Mouse (Mus musculus) kidney, adult 2 months (tissue): ENCODE measurements around the gene Cenpi. TPM values are rescaled to one million over a fixed set of nuclear protein-coding genes. Genes with fewer than 3 reads are reported as not detected.
"Not testable (repeated sequence)": the region's sequence is repeated elsewhere in the genome, so short reads cannot be mapped to it uniquely, and the experiment has no call there.

Source experiments
- DNase-seq: peaks from one replicate; pipeline ENCODE4 v3.0.0; 2021
- H3K27ac ChIP-seq: fragments of 200-500 bp; 2 replicates; pipeline ENCODE4 v1.5.1; 2012; ENCODE audit warnings: low read depth, low read length, control low read depth, inconsistent platforms; ENCODE audit not compliant: insufficient read depth
- H3K27me3 ChIP-seq: fragments of 200-500 bp; replicated peaks from 2 replicates; pipeline ENCODE4 v1.6.1; 2012; ENCODE audit warnings: mild to moderate bottlenecking, moderate library complexity, low read length, inconsistent platforms; ENCODE audit not compliant: control insufficient read depth, insufficient read depth
- H3K36me3 ChIP-seq: fragments of 200-500 bp; 2 replicates; pipeline ENCODE4 v1.6.1; 2012; ENCODE audit warnings: mild to moderate bottlenecking, moderate library complexity, low read length, inconsistent platforms; ENCODE audit not compliant: control insufficient read depth, insufficient read depth
- H3K4me1 ChIP-seq: fragments of 200-500 bp; 2 replicates; pipeline ENCODE4 v1.6.1; 2011; ENCODE audit warnings: low read length; ENCODE audit not compliant: control insufficient read depth, insufficient read depth
- H3K4me3 ChIP-seq: fragments of 200-500 bp; 2 replicates; pipeline ENCODE4 v1.5.1; 2011; ENCODE audit warnings: mild to moderate bottlenecking, low read depth, low read length, control low read depth; ENCODE audit not compliant: insufficient read depth
- CTCF ChIP-seq: fragments of 200-500 bp; conservative IDR thresholded peaks from 2 replicates; pipeline ENCODE4 v1.5.1; 2011; ENCODE audit warnings: low read depth, mild to moderate bottlenecking, control low read depth, low read length, moderate library complexity, mixed read lengths; ENCODE audit not compliant: insufficient read depth, insufficient read length
- POLR2A ChIP-seq: fragments of 200-500 bp; IDR thresholded peaks from one replicate; pipeline ENCODE4 v1.6.1; 2011; ENCODE audit warnings: low read depth, low read length, control low read depth
- WGBS: fragments of 180-500 bp; shearing (Covaris S2); methylation state at CpG from one replicate; pipeline ENCODE4 v1.1.7; 2018; 5-methylcytosine and 5-hydroxymethylcytosine counted together
- polyA plus RNA-seq: library from polyadenylated mRNA; depleted of rRNA; stranded (reverse); fragments of >200 nt; gene quantifications from 2 replicates; pipeline ENCODE4 v1.2.3, GENCODE M21; 2012

Gene Cenpi
- polyA plus RNA-seq, 1 experiment, result 0.09 TPM

DNA sequence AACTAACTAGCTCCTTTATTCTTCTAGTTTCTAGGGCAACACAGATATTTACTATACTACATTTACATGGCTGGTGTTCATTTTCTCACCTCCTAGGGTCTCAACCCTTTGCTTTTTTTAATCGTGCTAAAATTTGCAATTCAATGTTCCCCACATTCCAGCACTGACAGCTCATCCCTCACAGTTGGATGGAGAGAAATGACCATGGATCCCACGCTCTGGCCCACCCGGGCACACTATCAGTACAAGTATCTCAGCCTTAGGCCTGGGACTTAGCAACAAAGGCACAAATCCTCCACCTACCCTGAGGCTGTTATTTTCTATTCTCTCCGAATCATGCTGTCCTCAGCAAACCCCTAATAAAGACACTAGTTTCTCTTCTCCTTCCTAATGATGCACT is 22.1 kb upstream of the Cenpi start:
- H3K4me1 ChIP-seq, result no peaks in the 10 kb centered on the region
- no peaks in the 10 kb centered on the region for H3K36me3 ChIP-seq
- no peak for TF ChIP-seq CTCF
- no peak for TF ChIP-seq POLR2A
- no peaks in the 10 kb centered on the region for H3K27me3 ChIP-seq
- H3K27ac ChIP-seq, result no peak overlapping the region
- no peak for DNase-seq
- H3K4me3 ChIP-seq, result no peak overlapping the region
- WGBS, result 71% methylated on average over 4 of the region's 4 CpGs

DNA sequence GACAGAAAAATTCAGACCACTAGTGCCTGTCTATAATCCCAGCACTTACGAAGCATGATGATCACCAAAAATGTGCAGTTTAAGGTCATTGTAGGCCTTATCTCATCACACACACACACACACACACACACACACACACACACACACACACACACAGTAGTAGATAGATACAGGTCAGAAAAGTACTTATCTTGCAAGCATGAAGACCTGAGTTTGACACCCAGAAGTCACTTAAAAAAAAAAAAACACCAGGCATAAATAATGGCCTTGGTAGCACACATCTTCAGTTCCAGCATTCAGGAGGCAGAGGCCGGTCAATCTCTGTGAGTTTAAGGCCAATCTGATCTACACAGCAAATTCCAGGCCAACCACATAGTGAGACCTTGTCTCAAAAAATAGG is 20.6 kb upstream of the Cenpi start:
- Histone ChIP-seq H3K36me3 (no peaks in the 10 kb centered on the region), H3K27ac (no peak overlapping the region), H3K4me3 (no peak overlapping the region), H3K27me3 (no peaks in the 10 kb centered on the region), H3K4me1 (no peaks in the 10 kb centered on the region)
- no peak for TF ChIP-seq CTCF
- no peak for TF ChIP-seq POLR2A
- 100% methylated on average over 2 of the region's 2 CpGs for WGBS
- no peak for DNase-seq

DNA sequence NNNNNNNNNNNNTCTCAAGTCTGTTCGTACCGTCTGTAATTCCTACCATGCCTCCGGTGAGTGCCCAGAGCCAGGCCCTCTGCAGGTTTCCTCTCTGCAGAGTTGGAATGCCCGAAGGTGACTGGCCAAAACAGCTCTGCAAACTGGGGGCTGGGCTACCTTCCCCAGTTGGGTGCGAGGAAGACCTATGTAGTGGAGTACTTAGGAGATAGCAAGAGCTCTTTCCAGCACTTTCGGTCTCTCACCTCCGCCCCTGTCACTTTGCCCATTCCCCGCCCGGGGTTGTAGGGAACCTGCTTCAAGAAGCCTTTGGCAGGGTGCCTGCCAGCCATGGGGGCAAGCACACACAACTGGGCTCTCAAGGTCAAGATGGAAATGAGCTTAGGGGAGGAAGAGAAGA is 11.6 kb upstream of the Cenpi start:
- peak; percentile 43 for DNase-seq
- Histone ChIP-seq H3K36me3 (no peaks in the 10 kb centered on the region), H3K27me3 (no peaks in the 10 kb centered on the region), H3K4me3 (peak overlapping the region; percentile 57; the same call in 1 of the 2 replicates), H3K27ac (0 out of 2 replicates have a peak overlapping the region, but pooled peaks have one; percentile 39), H3K4me1 (no peaks in the 10 kb centered on the region)
- TF ChIP-seq CTCF, result no peak
- WGBS, result 11% methylated on average over 9 of the region's 9 CpGs

DNA sequence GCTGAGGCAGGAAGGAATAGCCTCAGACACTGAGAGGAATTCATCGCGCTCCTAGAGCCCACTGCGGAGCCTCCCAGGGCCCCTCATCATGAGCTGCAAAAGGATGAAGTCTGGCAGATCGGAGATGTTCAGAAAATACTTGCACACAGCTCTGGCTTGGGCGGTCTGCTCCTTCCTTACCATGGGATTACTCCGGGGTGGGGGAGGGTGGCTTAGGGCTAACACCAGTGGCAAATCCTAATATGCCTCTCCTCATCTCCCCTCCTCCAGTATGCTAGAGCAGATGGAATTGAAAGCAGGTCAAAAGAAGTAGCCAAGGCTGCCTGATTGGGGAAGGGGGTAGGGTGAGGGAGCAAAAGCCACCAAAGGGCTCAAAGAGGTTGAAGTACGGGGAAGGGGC is 11.1 kb upstream of the Cenpi start:
- Histone ChIP-seq H3K27ac (0 out of 2 replicates have a peak overlapping the region, but pooled peaks have one; percentile 39), H3K4me1 (no peaks in the 10 kb centered on the region), H3K4me3 (peak overlapping the region; percentile 57; the same call in 1 of the 2 replicates), H3K36me3 (no peaks in the 10 kb centered on the region), H3K27me3 (no peaks in the 10 kb centered on the region)
- TF ChIP-seq POLR2A, result no peak
- no peak for TF ChIP-seq CTCF
- 31% methylated on average over 7 of the region's 7 CpGs for WGBS
- DNase-seq, result no peak

DNA sequence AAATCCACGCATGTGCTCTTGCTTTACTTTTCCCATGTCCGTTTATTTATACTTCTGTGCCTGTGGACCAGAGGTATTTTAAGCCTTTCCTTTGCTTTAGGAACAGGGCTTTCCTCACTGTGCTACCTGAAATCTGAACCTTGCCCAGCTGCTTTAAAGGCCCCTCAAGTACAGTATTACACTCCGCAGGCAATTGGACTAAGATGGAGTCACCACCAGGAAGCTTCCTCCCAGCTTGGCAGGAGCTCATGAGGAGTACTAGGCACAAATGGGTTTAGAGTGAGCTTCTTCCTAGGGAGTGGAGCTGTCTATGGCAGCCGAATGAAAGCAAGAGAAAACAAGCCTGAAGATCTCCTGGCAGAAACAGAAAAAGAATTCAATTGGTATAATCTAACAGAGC is 10.7 kb upstream of the Cenpi start:
- no peak for DNase-seq
- Histone ChIP-seq H3K27me3 (no peaks in the 10 kb centered on the region), H3K4me1 (no peaks in the 10 kb centered on the region), H3K4me3 (no peak overlapping the region), H3K36me3 (no peaks in the 10 kb centered on the region), H3K27ac (peak overlapping the region; percentile 9; the same call in 1 of the 2 replicates)
- TF ChIP-seq POLR2A (no peak), CTCF (no peak)
- WGBS, result 49% methylated on average over 4 of the region's 4 CpGs

DNA sequence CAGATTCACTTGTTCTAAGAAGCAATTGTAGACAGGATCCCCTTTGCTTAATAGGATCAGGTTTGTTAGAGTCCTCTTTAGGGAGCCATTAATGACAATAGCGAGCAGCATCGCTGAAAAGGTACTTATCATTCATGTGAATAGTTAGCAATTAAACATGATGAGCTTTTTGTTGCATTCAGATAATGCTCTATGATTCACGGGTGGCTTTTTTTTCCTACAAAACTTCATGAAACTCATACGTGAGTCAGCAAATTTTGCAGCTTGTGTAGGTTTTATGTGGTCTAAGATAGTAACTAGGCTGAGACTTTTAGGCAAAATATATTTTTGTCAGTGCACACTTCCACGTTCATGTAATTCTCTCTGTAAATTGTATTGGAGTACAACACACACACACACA is 7.7 kb upstream of the Cenpi start:
- 63% methylated on average over 5 of the region's 5 CpGs for WGBS
- H3K27ac ChIP-seq, result no peak overlapping the region
- H3K27me3 ChIP-seq, result no peaks in the 10 kb centered on the region
- no peaks in the 10 kb centered on the region for H3K4me1 ChIP-seq
- no peak for DNase-seq
- TF ChIP-seq CTCF (no peak), POLR2A (no peak)
- H3K4me3 ChIP-seq, result no peak overlapping the region
- no peaks in the 10 kb centered on the region for H3K36me3 ChIP-seq

DNA sequence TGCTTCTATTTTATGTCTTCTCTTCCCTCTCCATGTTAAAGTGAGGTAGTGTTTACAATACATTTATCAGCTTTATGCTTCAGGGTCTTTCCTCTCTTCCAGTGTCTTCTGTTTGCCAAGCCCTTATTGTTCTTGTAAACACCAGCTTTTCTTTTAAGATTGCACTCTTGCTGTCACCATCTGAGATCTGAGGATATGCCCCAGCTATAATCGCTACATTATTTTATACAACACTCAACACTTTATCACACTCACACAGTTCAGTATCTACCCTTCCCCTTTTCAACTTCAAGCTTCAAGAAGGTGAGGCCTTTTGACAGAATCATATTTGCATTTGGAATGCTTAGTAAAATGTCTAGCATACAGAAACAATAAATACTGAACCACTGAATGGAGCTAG is 4.6 kb upstream of the Cenpi start:
- no peak for DNase-seq
- Histone ChIP-seq H3K4me1 (no peaks in the 10 kb centered on the region; the same call in 1 of the 2 replicates), H3K4me3 (no peak overlapping the region), H3K27ac (no peak overlapping the region), H3K36me3 (no peaks in the 10 kb centered on the region), H3K27me3 (no peaks in the 10 kb centered on the region)
- 97% methylated on average over 1 of the region's 1 CpGs for WGBS
- no peak for TF ChIP-seq POLR2A
- TF ChIP-seq CTCF, result no peak

DNA sequence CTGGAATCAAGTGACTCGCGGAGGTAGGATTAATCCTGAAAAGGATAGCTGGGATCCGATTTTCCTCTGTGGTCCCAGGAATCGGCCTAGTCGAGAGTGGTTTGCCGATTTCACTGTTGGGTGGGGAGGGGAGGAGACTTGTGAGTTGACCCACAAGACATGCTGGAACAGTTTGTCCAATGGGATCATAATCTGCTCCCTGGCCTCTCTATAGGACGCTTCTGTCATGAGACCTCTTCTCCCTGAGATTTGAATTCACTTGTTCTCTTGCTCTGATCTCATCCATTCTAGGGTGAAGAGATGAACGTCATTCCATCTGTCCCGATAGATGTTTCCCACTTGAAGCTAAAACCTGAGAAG is 371 bp downstream of the Cenpi start:
- Histone ChIP-seq H3K4me1 (no peaks in the 10 kb centered on the region; the same call in 1 of the 2 replicates), H3K4me3 (peak overlapping the region; percentile 40), H3K27me3 (no peaks in the 10 kb centered on the region), H3K36me3 (no peaks in the 10 kb centered on the region), H3K27ac (no peak overlapping the region)
- TF ChIP-seq CTCF (no peak), POLR2A (no peak)
- no peak for DNase-seq
- WGBS, result 1% methylated on average over 9 of the region's 9 CpGs

DNA sequence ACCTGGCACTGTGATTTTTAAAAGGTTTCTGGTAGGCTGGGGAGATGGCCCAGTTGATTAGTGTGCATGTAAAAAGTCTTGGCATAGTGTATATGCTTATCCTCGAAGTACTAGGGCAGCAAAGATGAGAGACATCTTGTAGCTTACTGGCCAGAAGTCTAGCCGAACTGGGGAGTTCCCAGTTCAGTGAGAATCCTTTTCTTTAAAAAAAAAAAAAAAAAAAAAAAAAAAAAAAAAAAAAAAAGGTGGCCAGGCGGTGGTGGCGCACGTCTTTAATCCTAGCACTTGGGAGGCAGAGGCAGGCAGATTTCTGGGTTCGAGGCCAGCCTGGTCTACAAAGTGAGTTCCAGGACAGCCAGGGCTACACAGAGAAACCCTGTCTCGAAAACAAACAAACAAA is 3.3 kb downstream of the Cenpi start:
- H3K27ac ChIP-seq, H3K36me3 ChIP-seq, H3K4me3 ChIP-seq, H3K4me1 ChIP-seq, H3K27me3 ChIP-seq, DNase-seq: not testable (repeated sequence)
- WGBS, result 95% methylated on average over 7 of the region's 7 CpGs
